Mouse (Mus musculus) liver, embryonic 14.5 days (tissue): ENCODE measurements around the gene Hcrtr2.

Source experiments
- CTCF ChIP-seq: IDR thresholded peaks from 2 replicates; pipeline ENCODE4 v1.5.1; 2016; ENCODE audit warnings: antibody characterized with exemption, low read depth, control low read depth
- EP300 ChIP-seq: IDR thresholded peaks from 2 replicates; pipeline ENCODE4 v1.6.1; 2016; ENCODE audit warnings: antibody characterized with exemption, low read depth

DNA sequence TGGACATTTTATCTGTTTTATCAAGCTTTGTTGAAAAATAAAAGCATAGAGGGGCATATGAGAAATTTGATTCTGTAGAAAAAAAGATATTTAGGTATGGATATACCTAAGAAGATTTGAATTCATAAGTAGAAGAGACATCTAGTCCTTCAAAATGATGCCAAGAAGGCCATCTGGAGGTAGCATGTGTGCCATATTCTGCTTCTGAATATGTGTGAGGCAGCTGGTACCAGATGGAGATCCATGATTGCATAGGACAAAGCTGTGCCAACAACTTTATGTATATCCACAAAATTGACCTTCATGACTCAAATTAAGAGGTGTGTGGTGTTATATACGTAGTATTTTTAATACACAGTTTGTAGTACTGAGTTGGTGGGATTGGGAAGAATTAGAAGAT is 7.4 kb upstream of the Hcrtr2 start:
- no peak for TF ChIP-seq CTCF
- TF ChIP-seq EP300: no peak
